Mouse (Mus musculus): Measurements from ENCODE around the gene Apol11b. TPM values are rescaled to one million over a fixed set of nuclear protein-coding genes. Genes with fewer than 3 reads are reported as not detected.

Apol11b gene
- polyA plus RNA-seq (2012; rRNA removed) = not detected in 2 replicates

DNA sequence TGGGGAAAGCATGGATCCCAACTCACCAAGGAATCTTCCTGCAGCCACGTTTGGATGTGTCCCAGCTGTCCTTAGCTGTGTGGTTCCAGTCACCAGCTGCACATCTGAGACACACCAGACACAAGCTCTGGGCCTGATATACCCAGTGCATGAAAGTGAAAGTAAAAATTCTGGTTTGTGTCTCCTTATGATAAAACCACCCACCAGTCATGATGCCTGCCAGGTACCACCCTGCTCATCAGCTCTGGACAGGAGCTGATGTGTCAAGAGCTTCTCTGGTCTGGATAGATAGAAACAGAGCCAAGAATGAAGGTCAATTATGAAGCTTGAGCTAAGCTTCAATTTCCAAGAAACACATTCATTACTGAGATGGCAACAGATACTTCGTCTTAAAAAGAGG lies at the start of gene Apol11b:
Gene Apol11b, minus strand, starts transcription at position 111 of the 400 bp plus-strand sequence.

DNA sequence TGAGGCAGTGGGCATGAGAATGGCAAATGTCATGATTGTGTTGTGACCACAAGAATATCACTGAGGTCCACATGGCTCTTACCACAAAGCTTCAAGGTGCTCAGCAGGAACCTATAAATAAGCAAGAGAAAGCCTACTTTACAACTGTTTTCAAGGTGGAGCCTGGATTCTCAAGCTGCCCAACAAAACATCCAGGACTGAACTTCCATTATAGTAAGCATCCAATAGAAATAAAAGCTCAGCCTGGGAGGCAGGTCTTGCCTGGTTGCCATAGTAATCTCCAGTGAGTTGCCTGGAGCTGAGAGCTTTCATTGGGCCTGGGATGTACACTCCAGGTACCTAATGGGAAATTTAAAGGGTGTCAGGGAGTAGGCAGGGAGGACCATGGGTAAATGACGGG lies 44.1 kb downstream of the Apol11b start, which contains the start of gene Gm36245:
Gene Gm36245, plus strand, starts transcription at position 301 of the 400 bp plus-strand sequence.

GRCm38 (mm10) chr15:77595961-77596360 lies 47.1 kb downstream of the Apol11b start, which contains the start of gene Apol10b:
Apol10b (minus strand) TSS chr15:77596125.

Other genes with a start within 250 kb of the Apol11b start
- gene Apol7a, start 244.2 kb downstream of the Apol11b start, polyA plus RNA-seq (2012; rRNA removed) = 0.14 and 0.19 TPM in 2 replicates
- gene Apol9a, start 232.2 kb downstream of the Apol11b start, polyA plus RNA-seq (2012; rRNA removed) = 0.28 and 0.67 TPM in 2 replicates
- 0.05 TPM in 1 of 2 replicates, not detected in the other for gene Apol7b, start 195.8 kb downstream of the Apol11b start, polyA plus RNA-seq (2012; rRNA removed)
- gene Apol10a, start 166.2 kb downstream of the Apol11b start, polyA plus RNA-seq (2012; rRNA removed) = not detected in 2 replicates
- not detected in 2 replicates for gene Apol11a, start 135.0 kb downstream of the Apol11b start, polyA plus RNA-seq (2012; rRNA removed)
- gene Apol7c, start 110.0 kb downstream of the Apol11b start, polyA plus RNA-seq (2012; rRNA removed) = not detected in 2 replicates
- gene 1700025B11Rik, start 81.4 kb downstream of the Apol11b start, polyA plus RNA-seq (2012; rRNA removed) = not detected in 2 replicates
- 0.03 and 0.05 TPM in 2 replicates for gene Apol10b, start 47.2 kb downstream of the Apol11b start, polyA plus RNA-seq (2012; rRNA removed)
- not detected in 2 replicates for gene Gm36245, start 44.0 kb downstream of the Apol11b start, polyA plus RNA-seq (2012; rRNA removed)
- 0.04 TPM in 2 replicates for gene Apol7e, start 55.6 kb upstream of the Apol11b start, polyA plus RNA-seq (2012; rRNA removed)
- 0.09 and 0.23 TPM in 2 replicates for gene Apol9b, start 85.8 kb upstream of the Apol11b start, polyA plus RNA-seq (2012; rRNA removed)
- gene Apol8, start 113.7 kb upstream of the Apol11b start, polyA plus RNA-seq (2012; rRNA removed) = 0.25 and 0.27 TPM in 2 replicates
- gene Myh9, start 198.9 kb upstream of the Apol11b start, polyA plus RNA-seq (2012; rRNA removed) = 14.5 and 16.3 TPM in 2 replicates